Mouse (Mus musculus): ENCODE results near the gene Jak2. TPM values are rescaled to one million over a fixed set of nuclear protein-coding genes. Genes with fewer than 3 reads are reported as not detected.

The Jak2 gene
- 85.4 TPM for polyA plus RNA-seq (2017; shearing (Covaris generic))

DNA sequence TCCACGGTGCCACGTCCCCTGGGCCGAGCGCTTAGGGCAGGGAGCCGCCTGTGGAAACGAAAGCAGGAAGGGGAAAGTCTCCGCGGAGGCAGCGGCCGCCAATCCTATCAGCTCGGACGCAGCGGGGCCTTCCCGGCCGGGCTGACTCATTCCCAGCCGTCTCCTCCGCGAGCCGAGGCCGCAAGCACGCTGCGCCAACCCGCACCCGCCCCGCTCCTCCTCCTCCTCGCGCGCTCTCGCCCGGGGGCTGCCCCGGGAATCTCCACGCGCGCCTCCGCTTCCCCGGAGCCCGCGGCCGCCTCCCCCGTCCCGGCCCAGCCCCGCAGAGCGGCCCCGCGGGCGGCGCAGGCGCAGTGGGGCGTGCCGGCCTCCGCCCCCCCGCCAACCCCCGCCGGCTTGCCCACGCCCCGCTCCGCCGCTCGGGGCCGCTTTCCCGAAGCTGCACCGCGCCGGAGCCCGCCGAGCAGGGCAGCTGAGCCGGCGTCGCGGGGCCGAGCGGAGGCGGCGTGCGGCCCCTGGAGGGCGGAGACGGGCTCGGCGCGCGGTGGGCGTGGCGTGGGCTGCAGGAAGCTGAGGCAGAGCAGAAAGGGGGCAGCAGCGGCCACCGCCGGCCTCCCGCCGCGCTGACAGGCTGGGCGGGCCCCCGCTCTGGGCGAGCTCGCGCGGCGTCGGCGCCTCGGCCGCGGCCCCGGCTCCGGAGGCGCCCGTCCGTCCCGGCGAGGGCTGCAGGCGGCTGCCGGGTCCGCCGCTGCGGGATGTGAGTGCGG lies at the start of gene Jak2:
Jak2 (plus strand) TSS at position 638 of the 767 bp plus-strand sequence.

DNA sequence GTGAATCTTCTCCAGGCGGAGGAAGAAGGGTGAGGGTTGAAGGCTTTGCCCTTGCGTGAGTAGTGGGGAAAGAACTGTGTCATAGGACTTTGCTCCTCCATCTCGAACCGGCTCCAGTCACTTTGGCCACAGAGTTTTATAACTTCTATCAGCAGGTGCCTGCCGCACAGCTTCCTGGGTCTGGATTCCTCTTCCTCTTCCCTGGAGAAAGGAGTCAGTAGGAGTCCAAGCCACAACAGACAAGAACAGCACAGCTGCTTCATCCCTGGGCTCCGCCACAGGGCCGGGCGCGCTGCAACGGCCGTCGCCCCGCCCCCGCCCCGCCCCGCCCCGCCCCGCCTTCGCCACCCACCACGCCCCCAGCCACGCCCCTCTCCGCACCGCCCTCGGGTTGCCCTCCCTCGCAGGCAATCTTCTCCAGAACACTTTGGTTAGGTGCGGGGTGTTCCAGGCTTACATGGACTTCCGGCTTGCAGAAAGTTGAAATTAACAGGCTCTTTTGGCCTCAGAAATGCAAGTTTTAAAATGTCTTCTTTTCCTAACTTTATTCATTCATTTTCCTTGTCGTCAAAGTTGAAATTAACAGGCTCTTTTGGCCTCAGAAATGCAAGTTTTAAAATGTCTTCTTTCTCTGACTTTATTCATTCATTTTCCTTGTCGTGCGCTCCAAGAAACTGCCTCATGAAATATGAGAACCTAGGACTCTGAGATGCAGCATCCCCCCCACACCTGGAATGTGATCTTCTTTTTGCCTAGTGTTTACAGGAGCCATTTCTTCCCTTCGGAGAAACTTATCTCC lies 73.6 kb downstream of the Jak2 start, which contains the start of gene Insl6:
Insl6 (minus strand) TSS at position 304 of the 799 bp plus-strand sequence.

GRCm38 (mm10) chr19:29334068-29334745 lies 82.6 kb downstream of the Jak2 start, which contains the start of gene Rln1:
Gene Rln1 (minus strand): TSS chr19:29334670.

Other genes starting within 250 kb of the Jak2 start
- 25.7 TPM for gene Ak3, start 203.9 kb upstream of the Jak2 start, polyA plus RNA-seq (2017; shearing (Covaris generic))
- 64.3 TPM for gene Rcl1, start 150.5 kb upstream of the Jak2 start, polyA plus RNA-seq (2017; shearing (Covaris generic))
- gene Insl6, start 73.5 kb downstream of the Jak2 start, polyA plus RNA-seq (2017; shearing (Covaris generic)): 12.9 TPM
- not detected for gene Rln1, start 82.8 kb downstream of the Jak2 start, polyA plus RNA-seq (2017; shearing (Covaris generic))
- gene Plgrkt, start 115.6 kb downstream of the Jak2 start, polyA plus RNA-seq (2017; shearing (Covaris generic)): 237 TPM
- gene Cd274, start 115.6 kb downstream of the Jak2 start, polyA plus RNA-seq (2017; shearing (Covaris generic)): 23.8 TPM
- gene Pdcd1lg2, start 159.1 kb downstream of the Jak2 start, polyA plus RNA-seq (2017; shearing (Covaris generic)): 1.1 TPM

Measured in naive thymus-derived CD4-positive, alpha-beta T cell, adult 5 months (primary cell).